Mouse (Mus musculus) neural tube, embryonic 13.5 days (tissue): ENCODE data around the gene Rnps1. TPM values are rescaled to one million over a fixed set of nuclear protein-coding genes. Genes with fewer than 3 reads are reported as not detected.
"Not testable (repeated sequence)": the region's sequence is repeated elsewhere in the genome, so short reads cannot be mapped to it uniquely, and the experiment has no call there.

ENCODE experiments used
- ATAC-seq: fragments of 200-750 bp; cut with Nextera tagmentation; 2 replicates; pipeline ENCODE4 v1.8.0; 2017; ENCODE audit warnings: low read depth, mild to moderate bottlenecking, moderate TSS enrichment, moderate library complexity
- H3K27ac ChIP-seq: fragments of 300-500 bp; sonication (generic); replicated peaks from 2 replicates; pipeline ENCODE4 v1.5.1; 2015; ENCODE audit warnings: moderate library complexity, mild to moderate bottlenecking, inconsistent platforms
- H3K27me3 ChIP-seq: fragments of 300-500 bp; sonication (generic); 2 replicates; pipeline ENCODE4 v1.6.1; 2015; ENCODE audit warnings: mild to moderate bottlenecking, inconsistent platforms
- H3K36me3 ChIP-seq: fragments of 300-500 bp; sonication (generic); 2 replicates; pipeline ENCODE4 v1.6.1; 2015; ENCODE audit warnings: mild to moderate bottlenecking, inconsistent platforms
- H3K4me1 ChIP-seq: fragments of 300-500 bp; sonication (generic); replicated peaks from 2 replicates; pipeline ENCODE4 v1.6.1; 2015; ENCODE audit warnings: inconsistent platforms
- H3K4me2 ChIP-seq: fragments of 300-500 bp; sonication (generic); 2 replicates; pipeline ENCODE4 v1.6.1; 2015; ENCODE audit warnings: inconsistent platforms, mild to moderate bottlenecking, moderate library complexity
- H3K4me3 ChIP-seq: fragments of 300-500 bp; sonication (generic); 2 replicates; pipeline ENCODE4 v1.5.1; 2015; ENCODE audit warnings: mild to moderate bottlenecking, inconsistent platforms
- H3K9ac ChIP-seq: fragments of 300-500 bp; sonication (generic); 2 replicates; pipeline ENCODE4 v1.6.1; 2015; ENCODE audit warnings: moderate library complexity, mild to moderate bottlenecking, inconsistent platforms
- H3K9me3 ChIP-seq: fragments of 300-500 bp; sonication (generic); 2 replicates; pipeline ENCODE4 v1.6.1; 2016; ENCODE audit warnings: inconsistent platforms
- WGBS: fragments of 180-500 bp; shearing (Covaris S2); methylation state at CpG from one replicate; pipeline ENCODE4 v1.1.7; 2015; 5-methylcytosine and 5-hydroxymethylcytosine counted together
- polyA plus RNA-seq: library from polyadenylated mRNA; unstranded; fragments of >200 nt; fragmentation: Nextera tagmentation; extraction: Ambion mirVana; gene quantifications from 2 replicates; pipeline ENCODE4 v1.2.1, GENCODE M21; 2015

The Rnps1 gene
- polyA plus RNA-seq, 1 experiment from 2014 or later: 307 TPM

- peak; percentile 40 for ATAC-seq
- Histone ChIP-seq H3K4me1 (peaks cover 27% of the 10 kb centered on the region), H3K4me2 (peak overlapping the region; percentile 87), H3K4me3 (peak overlapping the region; percentile 91)
- not testable (repeated sequence) for H3K27ac ChIP-seq, H3K36me3 ChIP-seq, H3K9ac ChIP-seq, H3K27me3 ChIP-seq, H3K9me3 ChIP-seq
- WGBS: 55% methylated on average over 10 of the region's 10 CpGs
Observed at GRCm38 (mm10) chr17:24455523-24456206, 41.3 kb downstream of the Rnps1 start.

DNA sequence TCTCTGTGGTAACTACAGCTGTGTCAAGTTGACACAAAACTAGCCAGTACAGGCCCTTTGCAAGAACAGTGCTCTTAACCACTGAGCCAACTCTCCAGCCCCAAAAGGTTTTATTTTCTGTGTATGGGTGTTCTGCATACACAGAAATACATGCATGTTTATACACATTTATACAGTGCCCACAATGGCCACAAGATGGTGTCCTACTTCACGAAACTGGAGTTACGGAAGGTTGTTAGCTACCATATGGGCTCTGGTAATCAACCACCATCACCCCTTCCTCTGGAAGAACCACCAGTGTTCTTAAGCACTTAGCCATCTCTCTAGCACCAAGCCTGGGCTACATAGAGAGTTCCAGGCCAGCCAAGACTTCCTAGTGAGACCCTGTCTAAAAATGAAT, 47.2 kb downstream of the Rnps1 start:
- Histone ChIP-seq H3K36me3 (no peaks in the 10 kb centered on the region), H3K4me2 (no peak overlapping the region), H3K9ac (no peak overlapping the region), H3K27ac (no peak overlapping the region), H3K27me3 (no peaks in the 10 kb centered on the region), H3K4me1 (no peaks in the 10 kb centered on the region), H3K4me3 (no peak overlapping the region), H3K9me3 (no peaks in the 10 kb centered on the region)
- ATAC-seq: no peak
- 76% methylated on average over 2 of the region's 2 CpGs for WGBS

DNA sequence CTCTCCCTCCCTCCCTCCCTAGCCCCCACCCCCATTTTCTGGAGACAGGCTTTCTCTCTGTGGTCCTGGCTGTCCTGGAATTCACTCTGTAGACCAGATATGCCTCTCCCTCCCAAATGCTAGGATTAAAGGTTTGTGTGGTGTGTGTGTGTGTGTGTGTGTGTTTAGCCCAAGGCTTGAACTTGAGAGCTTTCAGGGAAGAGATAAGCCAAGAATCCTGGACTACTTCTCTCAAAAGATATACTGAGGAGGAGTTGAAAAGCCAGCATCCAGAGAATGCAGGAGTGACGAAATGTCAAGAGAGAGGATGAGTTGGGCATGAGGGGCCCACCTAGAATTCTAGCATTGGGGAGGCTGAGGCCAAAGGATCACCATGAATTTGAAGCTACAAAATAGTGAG, 48.6 kb downstream of the Rnps1 start:
- ATAC-seq: no peak
- no peaks in the 10 kb centered on the region for H3K9me3 ChIP-seq
- H3K4me3 ChIP-seq: no peak overlapping the region
- no peak overlapping the region for H3K27ac ChIP-seq
- H3K9ac ChIP-seq: no peak overlapping the region
- no peaks in the 10 kb centered on the region for H3K36me3 ChIP-seq
- no peaks in the 10 kb centered on the region for H3K27me3 ChIP-seq
- WGBS: 82% methylated on average over 1 of the region's 1 CpGs
- no peak overlapping the region for H3K4me2 ChIP-seq
- no peaks in the 10 kb centered on the region for H3K4me1 ChIP-seq

GRCm38 (mm10) chr17:24463374-24464133, 49.2 kb downstream of the Rnps1 start:
- H3K9me3 ChIP-seq: no peaks in the 10 kb centered on the region
- H3K4me1 ChIP-seq: no peaks in the 10 kb centered on the region
- 56% methylated on average over 6 of the region's 6 CpGs for WGBS
- H3K9ac ChIP-seq: no peak overlapping the region
- ATAC-seq: no peak
- H3K36me3 ChIP-seq: no peaks in the 10 kb centered on the region
- H3K27me3 ChIP-seq: no peaks in the 10 kb centered on the region
- H3K27ac ChIP-seq: no peak overlapping the region
- H3K4me3 ChIP-seq: no peak overlapping the region
- H3K4me2 ChIP-seq: no peak overlapping the region

DNA sequence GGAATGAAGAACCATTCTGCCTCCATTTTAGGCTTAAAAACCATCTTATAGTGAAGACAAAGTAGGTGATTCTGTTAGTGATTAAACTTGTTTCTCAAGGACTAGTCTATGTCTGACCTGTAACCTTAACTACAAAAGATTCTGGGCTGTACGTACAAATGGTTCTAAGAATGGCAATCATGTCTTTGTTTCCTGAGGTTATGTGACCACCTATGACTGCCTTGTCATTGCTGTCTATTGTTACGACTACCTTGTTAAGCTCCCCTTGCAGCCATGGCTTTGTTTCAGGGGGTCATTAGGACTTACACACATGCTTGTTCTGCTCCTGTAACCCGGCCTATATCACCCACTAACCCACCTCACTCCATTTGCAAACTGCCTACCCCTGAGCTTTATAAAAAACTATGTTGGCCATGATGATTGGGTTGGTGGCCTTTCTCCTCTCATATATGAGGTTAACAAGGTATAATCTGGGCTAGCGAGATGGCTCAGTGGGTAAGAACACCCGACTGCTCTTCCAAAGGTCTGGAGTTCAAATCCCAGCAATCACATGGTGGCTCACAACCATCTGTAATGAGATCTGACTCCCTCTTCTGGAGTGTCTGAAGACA, 54.4 kb downstream of the Rnps1 start:
- H3K4me2 ChIP-seq: no peak overlapping the region
- H3K27ac ChIP-seq: no peak overlapping the region
- peaks cover 35% of the 10 kb centered on the region for H3K4me1 ChIP-seq
- no peaks in the 10 kb centered on the region for H3K27me3 ChIP-seq
- no peak overlapping the region for H3K4me3 ChIP-seq
- H3K9ac ChIP-seq: no peak overlapping the region
- H3K9me3 ChIP-seq: no peaks in the 10 kb centered on the region
- no peak for ATAC-seq
- peaks cover 9% of the 10 kb centered on the region for H3K36me3 ChIP-seq
- 85% methylated on average over 5 of the region's 5 CpGs for WGBS

DNA sequence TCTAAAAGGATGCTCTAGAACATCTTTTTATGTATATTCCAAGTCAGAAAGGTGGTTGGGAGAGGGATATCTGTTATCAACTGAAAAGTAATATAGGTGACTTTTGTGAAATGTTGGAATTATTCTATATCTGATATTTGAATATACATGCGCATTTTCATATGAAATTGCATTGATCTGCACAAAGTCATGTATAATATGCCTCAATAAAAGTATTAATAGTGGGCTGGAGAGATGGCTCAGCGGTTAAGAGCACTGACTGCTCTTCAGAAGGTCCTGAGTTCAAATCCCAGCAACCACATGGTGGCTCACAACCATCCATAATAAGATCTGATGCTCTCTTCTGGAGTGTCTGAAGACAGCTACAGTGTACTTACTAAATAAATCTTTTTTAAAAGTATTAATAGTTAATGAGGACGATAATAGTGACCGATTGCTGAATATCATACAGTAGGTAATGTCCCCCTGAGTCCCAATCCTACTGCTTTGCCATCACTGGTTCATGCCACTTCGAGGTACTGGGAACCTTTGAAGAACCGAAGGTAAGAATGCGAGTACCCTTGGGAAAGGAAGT, 55.1 kb downstream of the Rnps1 start:
- H3K9ac ChIP-seq: peak overlapping the region; percentile 73
- H3K4me3 ChIP-seq: peak overlapping the region; percentile 91
- H3K4me1 ChIP-seq: peaks cover 42% of the 10 kb centered on the region
- peak overlapping the region; percentile 91 for H3K27ac ChIP-seq
- H3K27me3 ChIP-seq: no peaks in the 10 kb centered on the region
- ATAC-seq: no peak
- peak overlapping the region; percentile 100 for H3K4me2 ChIP-seq
- no peaks in the 10 kb centered on the region for H3K9me3 ChIP-seq
- H3K36me3 ChIP-seq: peaks cover 16% of the 10 kb centered on the region
- WGBS: 18% methylated on average over 7 of the region's 7 CpGs

GRCm38 (mm10) chr17:24469910-24470602, 55.7 kb downstream of the Rnps1 start, which contains the start of the genes E4f1 and Pgp:
Gene E4f1 (minus strand): TSS chr17:24470313.
Gene Pgp (plus strand): TSS chr17:24470392.
- Histone ChIP-seq H3K4me1 (peaks cover 48% of the 10 kb centered on the region), H3K36me3 (peaks cover 23% of the 10 kb centered on the region)
- WGBS: under 1% methylated on average over 75 of the region's 75 CpGs

DNA sequence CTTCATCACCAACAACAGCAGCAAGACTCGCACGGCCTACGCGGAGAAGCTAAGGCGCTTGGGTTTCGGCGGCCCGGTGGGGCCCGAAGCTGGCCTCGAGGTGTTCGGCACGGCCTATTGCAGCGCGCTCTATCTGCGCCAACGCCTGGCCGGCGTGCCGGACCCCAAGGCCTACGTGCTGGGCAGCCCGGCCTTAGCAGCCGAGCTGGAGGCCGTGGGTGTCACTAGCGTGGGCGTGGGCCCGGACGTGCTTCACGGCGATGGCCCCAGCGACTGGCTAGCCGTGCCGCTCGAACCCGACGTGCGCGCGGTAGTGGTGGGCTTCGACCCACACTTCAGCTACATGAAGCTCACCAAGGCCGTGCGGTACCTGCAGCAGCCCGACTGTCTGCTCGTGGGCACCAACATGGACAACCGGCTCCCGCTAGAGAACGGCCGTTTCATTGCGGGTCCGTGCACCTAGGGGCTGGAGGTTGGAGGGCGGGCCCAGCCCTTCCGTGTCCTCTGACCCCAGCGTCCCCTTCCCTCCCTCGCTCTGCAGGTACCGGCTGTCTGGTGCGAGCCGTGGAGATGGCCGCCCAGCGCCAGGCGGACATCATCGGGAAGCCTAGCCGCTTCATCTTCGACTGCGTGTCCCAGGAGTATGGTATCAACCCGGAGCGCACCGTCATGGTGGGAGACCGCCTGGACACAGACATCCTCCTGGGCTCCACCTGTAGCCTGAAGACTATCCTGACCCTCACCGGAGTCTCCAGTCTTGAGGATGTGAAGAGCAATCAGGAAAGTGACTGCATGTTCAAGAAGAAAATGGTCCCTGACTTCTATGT, 56.5 kb downstream of the Rnps1 start:
- Histone ChIP-seq H3K9ac (peak overlapping the region; percentile 90), H3K36me3 (peaks cover 31% of the 10 kb centered on the region), H3K4me1 (peaks cover 49% of the 10 kb centered on the region), H3K27me3 (no peaks in the 10 kb centered on the region), H3K9me3 (no peaks in the 10 kb centered on the region), H3K27ac (peak overlapping the region; percentile 91), H3K4me3 (peak overlapping the region; percentile 91), H3K4me2 (peak overlapping the region; percentile 100)
- peak; percentile 44 for ATAC-seq
- WGBS: 1% methylated on average over 66 of the region's 68 CpGs

More at GRCm38 (mm10) chr17:24469910-24470602, 55.7 kb downstream of the Rnps1 start, which contains the start of the genes E4f1 and Pgp:
- Histone ChIP-seq H3K27ac (peak within 1 kb of the TSS; percentile 91), H3K27me3 (no peaks in the 10 kb centered on the region), H3K9me3 (no peaks in the 10 kb centered on the region), H3K4me2 (peak within 1 kb of the TSS; percentile 100), H3K9ac (peak within 1 kb of the TSS; percentile 90), H3K4me3 (peak within 1 kb of the TSS; percentile 91)
- peak; percentile 98 for ATAC-seq

- Histone ChIP-seq H3K4me2 (peak overlapping the region; percentile 100), H3K36me3 (peaks cover 47% of the 10 kb centered on the region), H3K27ac (no peak overlapping the region), H3K9me3 (no peaks in the 10 kb centered on the region), H3K4me1 (peaks cover 53% of the 10 kb centered on the region), H3K4me3 (peak overlapping the region; percentile 91), H3K9ac (peak overlapping the region; percentile 90), H3K27me3 (no peaks in the 10 kb centered on the region)
- 73% methylated on average over 4 of the region's 4 CpGs for WGBS
- ATAC-seq: no peak
Observed at GRCm38 (mm10) chr17:24472512-24472911, 58.1 kb downstream of the Rnps1 start.

GRCm38 (mm10) chr17:24473612-24474275, 59.4 kb downstream of the Rnps1 start, which contains the start of gene Bricd5:
Gene Bricd5 (plus strand): TSS chr17:24473884.
- H3K27ac ChIP-seq: 0 out of 2 replicates have a peak within 1 kb of the TSS, but pooled peaks have one; percentile 28
- 80% methylated on average over 6 of the region's 6 CpGs for WGBS
- peaks cover 62% of the 10 kb centered on the region for H3K4me1 ChIP-seq
- no peaks in the 10 kb centered on the region for H3K27me3 ChIP-seq
- peaks cover 47% of the 10 kb centered on the region for H3K36me3 ChIP-seq
- peak within 1 kb of the TSS; percentile 100 for H3K4me2 ChIP-seq
- H3K9me3 ChIP-seq: no peaks in the 10 kb centered on the region
- H3K9ac ChIP-seq: peak within 1 kb of the TSS; percentile 90
- H3K4me3 ChIP-seq: no peak within 1 kb of the TSS
- ATAC-seq: no peak
